Mouse (Mus musculus) heart, adult 18-20 months (tissue): ENCODE data around the gene Id2. TPM values are rescaled to one million over a fixed set of nuclear protein-coding genes. Genes with fewer than 3 reads are reported as not detected.

Source experiments
- DNase-seq, 2 experiments: peaks; one replicate each; pipeline ENCODE4 v3.0.0; 2021 to 2022; ENCODE audit warnings: mixed read lengths in 1 of 2
- total RNA-seq, 2 experiments: library from RNA; stranded (reverse); gene quantifications; 2 replicates each; pipeline ENCODE4 v1.2.3; 2021

Id2 gene
- total RNA-seq, 2 experiments from 2014 or later = 8.8 to 13.0 TPM

- no peak for DNase-seq
These were observed 13.4 kb downstream of the Id2 start for GRCm38 (mm10) chr12:25083260-25084178.

- no peak for DNase-seq
These were observed 22.6 kb downstream of the Id2 start for GRCm38 (mm10) chr12:25074344-25074743.

- DNase-seq = no peak
These were observed 23.6 kb downstream of the Id2 start for GRCm38 (mm10) chr12:25073374-25073773.

GRCm38 (mm10) chr12:25062264-25062663, 34.7 kb downstream of the Id2 start:
- DNase-seq = no peak

- DNase-seq = no peak
These were observed 36.0 kb downstream of the Id2 start for GRCm38 (mm10) chr12:25060901-25061300.

- peak in 1 of 2 experiments; percentile 13 for DNase-seq
These were observed 37.3 kb downstream of the Id2 start for GRCm38 (mm10) chr12:25059487-25060200.

GRCm38 (mm10) chr12:25054963-25055362, 42.0 kb downstream of the Id2 start:
- DNase-seq = no peak

GRCm38 (mm10) chr12:25054511-25054910, 42.4 kb downstream of the Id2 start:
- no peak for DNase-seq

GRCm38 (mm10) chr12:25049253-25049652, 47.7 kb downstream of the Id2 start:
- no peak for DNase-seq

GRCm38 (mm10) chr12:25044579-25044978, 52.4 kb downstream of the Id2 start:
- no peak for DNase-seq

- DNase-seq = no peak
These were observed 52.9 kb downstream of the Id2 start for GRCm38 (mm10) chr12:25044056-25044455.

Other genes starting within 250 kb of the Id2 start
- 10 to 100 TPM; 63.4 to 67.4 TPM for gene Kidins220, start 122.2 kb downstream of the Id2 start, total RNA-seq